Mouse (Mus musculus): Measurements from ENCODE around the gene Klhdc7b. TPM values are rescaled to one million over a fixed set of nuclear protein-coding genes. Genes with fewer than 3 reads are reported as not detected.

Klhdc7b gene
- polyA plus RNA-seq, 2 experiments = not detected

- Histone ChIP-seq H3K36me3 (ENCODE audit: control insufficient read depth, insufficient read depth, low read length) (peaks cover 28% of the 10 kb centered on the region), H3K4me3 (replicated peaks; ENCODE audit: low read length) (no peak overlapping the region), H3K27ac (replicated peaks; ENCODE audit: low read depth, low read length) (no peak overlapping the region), H3K9ac (ENCODE audit: low read depth, low read length, severe bottlenecking) (no peak overlapping the region), H3K4me2 (replicated peaks; ENCODE audit: low read depth, low read length, severe bottlenecking) (no peak overlapping the region), H3K4me1 (ENCODE audit: control insufficient read depth, insufficient read depth, low read length) (peaks cover 23% of the 10 kb centered on the region), H3K9me3 (ENCODE audit: control insufficient read depth, low read length) (no peaks in the 10 kb centered on the region), H3K27me3 (ENCODE audit: control insufficient read depth, insufficient read depth, low read length) (peaks cover 42% of the 10 kb centered on the region)
- 92% methylated on average over 17 of the region's 17 CpGs for WGBS
- ATAC-seq (ENCODE audit: low FRiP score, low read depth) (no peak), DNase-seq (ENCODE audit: low spot score) (no peak)
- no peak for TF ChIP-seq POLR2A (IDR thresholded peaks at IDR 0.05; ENCODE audit: borderline replicate concordance, extremely low read depth, insufficient read depth, insufficient read length)
Observed at GRCm38 (mm10) chr15:89374801-89375534, 9.7 kb upstream of the Klhdc7b start.

GRCm38 (mm10) chr15:89376040-89376439 lies 8.7 kb upstream of the Klhdc7b start:
- peaks cover 51% of the 10 kb centered on the region for H3K27me3 ChIP-seq (ENCODE audit: control insufficient read depth, insufficient read depth, low read length)
- no peaks in the 10 kb centered on the region for H3K9me3 ChIP-seq (ENCODE audit: control insufficient read depth, low read length)
- 86% methylated on average over 7 of the region's 7 CpGs for WGBS
- H3K27ac ChIP-seq (replicated peaks; ENCODE audit: low read depth, low read length) = no peak overlapping the region
- H3K36me3 ChIP-seq (ENCODE audit: control insufficient read depth, insufficient read depth, low read length) = peaks cover 17% of the 10 kb centered on the region
- DNase-seq (ENCODE audit: low spot score) (no peak), ATAC-seq (ENCODE audit: low FRiP score, low read depth) (no peak)
- peaks cover 23% of the 10 kb centered on the region for H3K4me1 ChIP-seq (ENCODE audit: control insufficient read depth, insufficient read depth, low read length)
- TF ChIP-seq POLR2A (IDR thresholded peaks at IDR 0.05; ENCODE audit: borderline replicate concordance, extremely low read depth, insufficient read depth, insufficient read length) = no peak
- no peak overlapping the region for H3K4me3 ChIP-seq (replicated peaks; ENCODE audit: low read length)
- H3K9ac ChIP-seq (ENCODE audit: low read depth, low read length, severe bottlenecking) = no peak overlapping the region
- H3K4me2 ChIP-seq (replicated peaks; ENCODE audit: low read depth, low read length, severe bottlenecking) = no peak overlapping the region

GRCm38 (mm10) chr15:89376957-89377356 lies 7.8 kb upstream of the Klhdc7b start, which contains the start of gene Tymp:
Tymp (minus strand) TSS chr15:89377039.
- H3K9me3 ChIP-seq (ENCODE audit: control insufficient read depth, low read length) = no peaks in the 10 kb centered on the region
- H3K27ac ChIP-seq (replicated peaks; ENCODE audit: low read depth, low read length) = no peak within 1 kb of the TSS
- H3K4me3 ChIP-seq (replicated peaks; ENCODE audit: low read length) = no peak within 1 kb of the TSS
- peaks cover 8% of the 10 kb centered on the region for H3K36me3 ChIP-seq (ENCODE audit: control insufficient read depth, insufficient read depth, low read length)
- no peak for ATAC-seq (ENCODE audit: low FRiP score, low read depth)
- peaks cover 51% of the 10 kb centered on the region for H3K27me3 ChIP-seq (ENCODE audit: control insufficient read depth, insufficient read depth, low read length)
- H3K4me1 ChIP-seq (ENCODE audit: control insufficient read depth, insufficient read depth, low read length) = peaks cover 23% of the 10 kb centered on the region
- no peak for DNase-seq (ENCODE audit: low spot score)
- no peak within 1 kb of the TSS; the same call in 1 of the 2 replicates for H3K4me2 ChIP-seq (replicated peaks; ENCODE audit: low read depth, low read length, severe bottlenecking)
- no peak within 1 kb of the TSS for H3K9ac ChIP-seq (ENCODE audit: low read depth, low read length, severe bottlenecking)
- 15% methylated on average over 16 of the region's 16 CpGs for WGBS
- no peak for TF ChIP-seq POLR2A (IDR thresholded peaks at IDR 0.05; ENCODE audit: borderline replicate concordance, extremely low read depth, insufficient read depth, insufficient read length)

GRCm38 (mm10) chr15:89377362-89377761 lies 7.4 kb upstream of the Klhdc7b start:
- 4% methylated on average over 18 of the region's 18 CpGs for WGBS
- H3K4me3 ChIP-seq (replicated peaks; ENCODE audit: low read length) = no peak overlapping the region
- peaks cover 23% of the 10 kb centered on the region for H3K4me1 ChIP-seq (ENCODE audit: control insufficient read depth, insufficient read depth, low read length)
- no peak for TF ChIP-seq POLR2A (IDR thresholded peaks at IDR 0.05; ENCODE audit: borderline replicate concordance, extremely low read depth, insufficient read depth, insufficient read length)
- peaks cover 4% of the 10 kb centered on the region; the same call in 1 of the 2 replicates for H3K36me3 ChIP-seq (ENCODE audit: control insufficient read depth, insufficient read depth, low read length)
- no peaks in the 10 kb centered on the region for H3K9me3 ChIP-seq (ENCODE audit: control insufficient read depth, low read length)
- H3K27me3 ChIP-seq (ENCODE audit: control insufficient read depth, insufficient read depth, low read length) = peaks cover 51% of the 10 kb centered on the region
- DNase-seq (ENCODE audit: low spot score) = no peak
- ATAC-seq (ENCODE audit: low FRiP score, low read depth) = no peak
- no peak overlapping the region for H3K27ac ChIP-seq (replicated peaks; ENCODE audit: low read depth, low read length)
- no peak overlapping the region; the same call in 1 of the 2 replicates for H3K4me2 ChIP-seq (replicated peaks; ENCODE audit: low read depth, low read length, severe bottlenecking)
- no peak overlapping the region for H3K9ac ChIP-seq (ENCODE audit: low read depth, low read length, severe bottlenecking)

GRCm38 (mm10) chr15:89377938-89378828 lies 6.5 kb upstream of the Klhdc7b start:
- Histone ChIP-seq H3K27ac (replicated peaks; ENCODE audit: low read depth, low read length) (no peak overlapping the region), H3K27me3 (ENCODE audit: control insufficient read depth, insufficient read depth, low read length) (peaks cover 51% of the 10 kb centered on the region), H3K4me3 (replicated peaks; ENCODE audit: low read length) (peak overlapping the region; percentile 35), H3K4me2 (replicated peaks; ENCODE audit: low read depth, low read length, severe bottlenecking) (peak overlapping the region; percentile 67), H3K9ac (ENCODE audit: low read depth, low read length, severe bottlenecking) (peak overlapping the region; percentile 48), H3K9me3 (ENCODE audit: control insufficient read depth, low read length) (no peaks in the 10 kb centered on the region), H3K36me3 (ENCODE audit: control insufficient read depth, insufficient read depth, low read length) (no peaks in the 10 kb centered on the region), H3K4me1 (ENCODE audit: control insufficient read depth, insufficient read depth, low read length) (peaks cover 19% of the 10 kb centered on the region)
- ATAC-seq (ENCODE audit: low FRiP score, low read depth) (no peak), DNase-seq (ENCODE audit: low spot score) (no peak)
- no peak for TF ChIP-seq POLR2A (IDR thresholded peaks at IDR 0.05; ENCODE audit: borderline replicate concordance, extremely low read depth, insufficient read depth, insufficient read length)
- WGBS = 14% methylated on average over 46 of the region's 46 CpGs

Measured in limb, embryonic 14.5 days (tissue).